Mouse (Mus musculus) c-Kit-positive CD71-positive TER-119-negative erythroid progenitor cells, embryonic 14.5 days (primary cell): ENCODE data around the gene Gm853.

Experiments used
- DNase-seq: peaks from one replicate; pipeline ENCODE4 v3.0.0-alpha.2; 2013; ENCODE audit warnings: low read depth

The Gm853 gene

GRCm38 (mm10) chr4:130174335-130175031 lies 47.7 kb downstream of the Gm853 start:
- peak; percentile 42 for DNase-seq

GRCm38 (mm10) chr4:130173911-130174311 lies 48.3 kb downstream of the Gm853 start:
- no peak for DNase-seq

GRCm38 (mm10) chr4:130173060-130173822 lies 49.0 kb downstream of the Gm853 start:
- DNase-seq = peak; percentile 28

- no peak for DNase-seq
Observed at GRCm38 (mm10) chr4:130171951-130172765, 50.0 kb downstream of the Gm853 start.

GRCm38 (mm10) chr4:130170362-130170761 lies 51.8 kb downstream of the Gm853 start:
- DNase-seq = no peak

- DNase-seq = no peak
Observed at GRCm38 (mm10) chr4:130169411-130169971, 52.7 kb downstream of the Gm853 start.

GRCm38 (mm10) chr4:130168280-130169183 lies 53.7 kb downstream of the Gm853 start:
- DNase-seq = no peak

- DNase-seq = no peak
Observed at GRCm38 (mm10) chr4:130167814-130168213, 54.4 kb downstream of the Gm853 start.

- DNase-seq = no peak
Observed at GRCm38 (mm10) chr4:130167321-130167720, 54.9 kb downstream of the Gm853 start.

- no peak for DNase-seq
Observed at GRCm38 (mm10) chr4:130166592-130166991, 55.6 kb downstream of the Gm853 start.

- no peak for DNase-seq
Observed at GRCm38 (mm10) chr4:130166061-130166460, 56.1 kb downstream of the Gm853 start.

- DNase-seq = no peak
Observed at GRCm38 (mm10) chr4:130164121-130164520, 58.1 kb downstream of the Gm853 start.

- DNase-seq = no peak
Observed at GRCm38 (mm10) chr4:130163391-130163861, 58.8 kb downstream of the Gm853 start.

- DNase-seq = no peak
Observed at GRCm38 (mm10) chr4:130161349-130161748, 60.9 kb downstream of the Gm853 start.
